Mouse (Mus musculus) ZHBTc4 (cell line): ENCODE results near the gene Knop1.
A peak's percentile ranks its signal among the peaks of the same experiment; 100 is the strongest.

Experiments
- DNase-seq: peaks from one replicate; pipeline ENCODE4 v3.0.0-alpha.2; 2011; ENCODE audit warnings: low read depth, low spot score

Knop1 gene

GRCm38 (mm10) chr7:118855877-118856304 lies at the start of gene Knop1:
TSS of gene Knop1 (minus strand) at chr7:118856254.
- DNase-seq, result no peak

GRCm38 (mm10) chr7:118904530-118904929 lies 48.5 kb upstream of the Knop1 start:
- DNase-seq, result no peak

DNA sequence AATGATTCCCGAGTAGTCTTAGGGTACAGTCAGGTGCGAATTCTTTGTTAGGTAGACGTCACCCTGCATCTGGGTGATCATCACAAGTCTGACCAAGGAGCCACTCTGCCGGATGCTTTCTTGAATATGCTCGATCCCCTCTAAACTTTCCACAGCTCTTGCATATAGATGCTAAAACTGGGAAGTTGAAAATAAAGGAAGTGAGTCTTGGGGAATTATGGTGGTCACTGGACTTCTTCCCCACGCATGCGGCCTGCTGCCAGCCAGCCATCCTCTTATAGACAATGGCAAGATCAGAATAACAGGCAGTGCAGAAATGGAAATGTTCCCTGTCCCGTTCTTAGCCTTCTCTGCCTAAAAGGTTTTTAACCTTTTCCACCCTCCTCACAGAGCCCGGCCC lies 47.8 kb upstream of the Knop1 start:
- no peak for DNase-seq

DNA sequence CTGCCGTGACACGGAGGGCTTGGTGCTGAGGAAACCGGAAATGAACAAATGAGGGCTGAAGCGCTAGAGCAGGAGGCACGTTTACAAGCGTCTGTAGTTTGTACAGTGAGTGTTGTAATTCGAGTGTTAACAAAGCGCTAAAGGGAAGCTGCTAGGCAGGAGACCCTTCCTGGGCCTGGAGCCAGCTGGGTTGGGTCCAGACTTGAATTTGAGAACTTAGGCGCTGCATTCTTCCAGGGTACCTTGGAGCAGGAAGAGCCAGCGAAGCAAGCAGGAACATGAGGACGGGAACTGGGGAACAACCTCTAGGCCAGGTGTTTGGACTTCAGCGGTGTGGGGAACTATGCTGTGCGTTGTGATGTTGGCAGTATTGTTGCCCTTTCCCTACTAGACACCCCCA lies 46.9 kb upstream of the Knop1 start:
- peak; percentile 28 for DNase-seq

DNA sequence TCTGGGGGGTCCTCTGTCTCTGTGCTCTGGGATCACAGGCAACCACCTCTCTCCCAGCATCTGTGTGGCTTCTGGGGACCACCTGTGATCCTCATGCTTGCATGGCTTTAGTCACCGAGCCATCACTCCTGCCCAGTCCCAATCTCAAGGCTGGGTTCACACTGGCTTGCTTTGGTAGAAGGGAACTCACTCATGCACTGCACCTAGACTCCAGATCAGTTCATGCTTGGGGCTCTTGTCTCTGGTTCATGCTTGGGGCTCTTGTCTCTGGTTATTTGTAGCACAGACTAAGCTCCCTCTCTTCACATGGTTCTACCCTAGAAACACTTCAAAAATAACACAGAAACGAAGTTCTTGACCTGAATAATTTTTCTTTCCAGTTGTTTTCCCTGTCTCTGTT lies 44.0 kb upstream of the Knop1 start:
- no peak for DNase-seq

- DNase-seq, result no peak
Measured at GRCm38 (mm10) chr7:118898063-118898462, 42.0 kb upstream of the Knop1 start.

- DNase-seq, result no peak
Measured at GRCm38 (mm10) chr7:118895469-118896450, 39.7 kb upstream of the Knop1 start.

DNA sequence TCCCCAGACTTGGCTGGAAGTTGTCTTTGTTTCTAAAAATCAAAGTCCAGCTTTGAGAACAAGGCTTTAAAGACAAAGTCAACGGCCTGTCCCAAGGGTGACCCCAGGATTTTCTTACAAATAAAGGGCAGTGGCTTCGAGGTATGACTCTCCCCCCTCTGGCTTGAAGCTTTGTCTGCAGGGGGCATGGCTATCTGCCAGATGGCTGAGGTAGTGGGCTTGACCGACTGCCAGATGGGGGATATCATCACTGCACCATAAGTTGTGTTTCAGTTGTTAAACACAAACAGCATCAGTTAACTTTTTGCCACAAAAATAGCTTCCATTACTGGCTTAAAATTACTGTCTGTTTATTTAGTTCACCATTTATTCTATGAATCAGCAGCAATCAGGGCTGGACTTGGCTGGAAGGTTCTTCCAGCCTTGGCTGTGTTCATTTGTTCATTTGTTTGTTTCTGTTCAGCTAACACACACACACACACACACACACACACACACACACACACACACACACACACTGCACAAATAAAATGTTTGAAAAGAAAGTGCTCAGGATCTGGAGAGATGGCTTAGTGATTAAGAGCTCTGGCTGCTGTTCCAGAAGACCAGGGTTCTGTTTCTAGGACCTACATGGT lies 33.1 kb upstream of the Knop1 start:
- DNase-seq, result no peak

DNA sequence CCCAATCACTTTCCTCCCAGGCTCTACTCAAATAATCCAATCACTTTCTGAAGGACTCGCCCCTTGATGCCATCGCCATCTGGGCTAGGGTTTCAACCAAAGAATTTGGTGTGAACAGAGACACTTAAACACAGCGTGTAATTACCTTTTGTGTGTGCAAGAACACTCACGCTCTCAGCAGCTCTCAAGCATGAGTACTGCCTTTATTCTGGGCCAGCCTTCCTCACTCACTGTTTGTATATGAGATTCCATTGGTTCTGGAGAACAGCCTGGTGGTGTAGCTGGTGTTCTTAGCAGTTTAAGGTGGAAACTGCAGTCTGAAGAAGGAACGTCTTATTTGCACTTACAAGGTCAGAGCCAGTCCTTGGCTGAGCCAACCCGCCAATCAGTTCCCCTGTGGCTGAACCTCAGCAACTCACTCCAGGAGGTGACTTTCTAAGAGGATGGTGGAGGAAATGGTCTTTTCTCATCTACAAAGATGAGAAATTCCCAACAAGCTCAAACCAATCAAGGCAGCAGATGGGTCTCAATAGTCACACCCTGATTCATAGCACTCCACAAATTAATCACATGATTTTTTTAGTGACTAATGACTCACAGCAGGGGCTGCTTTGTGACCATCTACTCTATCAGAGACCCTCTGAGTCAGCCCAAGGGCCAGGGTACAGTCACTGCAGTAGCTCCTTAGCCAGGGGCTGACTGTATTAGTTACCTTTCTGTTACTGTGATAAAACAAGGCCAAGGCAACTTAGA lies 31.4 kb upstream of the Knop1 start:
- peak; percentile 83 for DNase-seq

DNA sequence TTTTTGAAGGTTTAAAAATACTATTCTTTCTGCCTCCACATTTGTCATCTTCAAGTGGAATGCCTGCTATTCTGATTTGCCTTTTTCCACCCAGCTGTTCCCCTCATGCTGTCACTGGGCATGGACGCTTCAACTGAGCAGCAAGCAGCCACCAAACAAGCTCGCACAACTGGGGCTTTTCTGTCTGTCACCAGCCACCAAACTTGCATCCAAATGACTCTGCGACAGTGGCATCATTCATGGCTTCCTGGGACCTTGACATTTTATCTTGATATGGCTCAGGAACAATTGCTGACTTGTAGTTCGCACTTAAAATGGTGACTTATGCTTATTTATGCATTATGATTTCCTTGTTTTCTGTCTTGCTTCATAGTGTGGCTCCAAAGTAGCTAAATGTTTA lies 28.9 kb upstream of the Knop1 start:
- DNase-seq, result no peak

DNA sequence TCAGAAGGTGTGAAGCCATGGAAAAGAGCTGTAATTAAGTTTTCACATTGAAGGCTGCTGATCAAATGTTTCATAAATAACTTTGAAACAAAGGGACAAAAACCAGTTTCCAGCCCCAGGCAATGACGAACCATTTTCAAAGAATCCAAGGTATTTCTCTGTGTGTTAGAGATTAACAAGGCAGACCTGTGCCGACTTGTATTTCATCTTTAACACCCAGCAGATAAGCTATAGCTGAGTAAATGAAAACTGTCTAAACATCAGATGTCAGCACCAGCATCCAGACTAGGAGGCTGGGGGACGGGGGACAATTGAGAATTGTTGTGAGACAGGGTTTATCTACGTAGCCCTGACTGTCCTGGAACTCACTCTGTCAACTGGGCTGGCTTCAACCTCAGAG lies 27.9 kb upstream of the Knop1 start:
- no peak for DNase-seq

GRCm38 (mm10) chr7:118879466-118880029 lies 23.5 kb upstream of the Knop1 start:
- peak; percentile 37 for DNase-seq

DNA sequence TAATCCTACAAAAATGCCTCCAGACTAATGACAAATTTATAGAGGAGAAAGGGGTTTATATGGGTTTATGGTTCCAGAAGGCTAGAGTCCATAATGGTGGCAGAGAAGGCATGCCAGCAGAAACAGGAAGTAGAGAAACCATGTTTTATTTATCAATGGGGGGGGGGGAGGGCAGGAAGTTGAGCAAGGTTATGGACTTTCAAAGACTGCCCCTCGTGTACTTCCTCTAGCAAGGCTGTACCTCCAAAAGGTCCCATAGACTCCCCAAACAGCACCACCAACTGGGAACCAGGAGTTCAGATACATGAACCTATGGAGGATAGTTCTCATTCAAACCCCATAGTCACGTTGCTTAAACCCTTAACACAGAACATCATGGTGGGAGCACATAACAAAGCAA lies 9.3 kb upstream of the Knop1 start:
- DNase-seq, result no peak

DNA sequence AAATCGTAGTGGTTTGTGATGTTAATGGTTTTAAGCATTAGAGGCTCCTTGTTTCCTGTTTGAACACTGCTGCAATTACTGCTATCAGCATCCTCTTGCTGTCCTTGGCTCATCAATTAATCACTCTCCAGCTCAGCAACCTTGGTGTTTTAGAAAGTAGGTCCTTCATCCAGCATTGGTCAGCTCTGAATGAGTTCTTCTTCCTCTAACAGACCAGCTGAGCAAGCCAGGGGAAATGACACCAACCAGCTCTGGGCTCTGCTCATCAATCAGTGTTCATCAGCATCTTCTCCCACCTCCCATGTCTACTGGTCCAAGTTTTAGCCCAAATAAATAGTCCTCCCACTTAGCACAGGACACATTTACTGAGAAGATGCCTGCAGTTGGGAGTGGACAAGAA lies 2.6 kb upstream of the Knop1 start:
- no peak for DNase-seq

GRCm38 (mm10) chr7:118855171-118855876 lies 730 bp downstream of the Knop1 start, which contains the start of gene Iqck:
TSS of gene Iqck (plus strand) at chr7:118855752.
- DNase-seq, result peak; percentile 97

- no peak for DNase-seq
Measured at GRCm38 (mm10) chr7:118854606-118855005, 1.4 kb downstream of the Knop1 start.

DNA sequence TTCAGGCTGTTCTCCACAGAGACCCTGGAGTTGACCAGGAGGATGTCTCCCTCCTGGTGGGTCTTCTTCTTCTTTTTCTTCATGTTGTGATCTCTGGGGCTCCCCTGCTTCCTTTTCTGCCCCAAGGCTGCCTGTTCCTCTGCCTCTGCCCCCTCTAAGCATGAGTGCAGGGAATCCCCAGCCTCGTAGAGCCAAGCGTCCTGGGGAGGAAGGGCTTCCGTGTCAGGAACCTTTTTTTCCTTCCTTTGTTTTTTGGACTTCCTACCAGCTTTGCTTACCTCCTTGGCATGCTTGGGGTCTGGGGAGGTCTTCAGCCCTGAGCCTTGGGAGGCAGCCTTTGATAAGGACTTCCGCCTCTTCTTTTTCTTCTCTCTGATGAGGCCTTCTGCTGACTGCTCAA lies 3.4 kb downstream of the Knop1 start:
- no peak for DNase-seq

DNA sequence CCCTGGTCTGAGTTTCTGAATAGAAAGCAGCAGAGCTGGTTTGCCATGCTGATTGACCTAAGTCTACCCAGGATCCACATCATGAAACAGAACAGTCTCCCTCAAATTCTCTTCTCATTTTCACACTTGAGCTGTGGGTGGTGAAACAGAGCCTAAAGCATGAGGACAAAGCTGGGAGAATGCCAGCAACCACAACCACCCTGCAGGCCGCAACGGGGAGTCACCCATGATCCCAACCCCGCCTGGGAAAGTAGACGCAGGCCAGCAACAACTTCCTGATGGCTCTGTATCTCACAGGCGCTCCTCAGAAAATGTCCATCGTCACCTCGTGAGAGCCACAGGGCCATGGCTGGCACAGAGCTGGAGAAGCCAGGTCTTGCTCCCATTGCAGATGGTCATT lies 4.5 kb downstream of the Knop1 start:
- DNase-seq, result no peak

DNA sequence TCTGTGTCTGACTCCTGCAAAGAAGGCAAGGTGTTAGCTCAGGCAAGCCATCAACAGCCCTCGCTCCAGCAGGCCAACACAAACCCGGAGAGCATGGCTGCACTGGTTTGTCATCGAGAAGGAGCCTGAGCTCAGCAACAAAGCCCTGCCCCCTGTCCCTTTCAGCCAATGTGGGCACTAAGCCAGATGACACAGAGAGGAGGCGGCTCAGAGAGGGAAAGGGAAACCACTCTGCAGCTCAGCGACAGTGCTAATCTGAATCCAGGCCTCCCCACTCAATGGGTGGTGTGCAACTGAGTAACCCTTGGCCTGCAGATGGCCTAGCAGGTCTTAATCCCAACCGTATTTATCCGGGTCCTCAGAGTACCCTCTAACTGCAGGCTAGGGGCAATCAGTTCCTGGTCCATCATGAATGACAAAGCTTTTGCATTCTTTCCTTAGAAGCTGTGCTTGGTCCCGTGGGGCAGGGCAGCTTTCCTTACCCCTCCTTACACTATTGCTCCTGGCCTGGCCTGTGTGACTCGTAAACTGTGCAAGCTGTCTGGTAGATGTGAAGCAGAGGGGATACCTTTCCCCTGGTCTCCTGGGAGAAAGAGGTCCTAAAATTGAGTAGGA lies 5.3 kb downstream of the Knop1 start:
- DNase-seq, result peak; percentile 75

- DNase-seq, result no peak
Measured at GRCm38 (mm10) chr7:118849543-118850250, 6.4 kb downstream of the Knop1 start.
